In the genomic region with DNA sequence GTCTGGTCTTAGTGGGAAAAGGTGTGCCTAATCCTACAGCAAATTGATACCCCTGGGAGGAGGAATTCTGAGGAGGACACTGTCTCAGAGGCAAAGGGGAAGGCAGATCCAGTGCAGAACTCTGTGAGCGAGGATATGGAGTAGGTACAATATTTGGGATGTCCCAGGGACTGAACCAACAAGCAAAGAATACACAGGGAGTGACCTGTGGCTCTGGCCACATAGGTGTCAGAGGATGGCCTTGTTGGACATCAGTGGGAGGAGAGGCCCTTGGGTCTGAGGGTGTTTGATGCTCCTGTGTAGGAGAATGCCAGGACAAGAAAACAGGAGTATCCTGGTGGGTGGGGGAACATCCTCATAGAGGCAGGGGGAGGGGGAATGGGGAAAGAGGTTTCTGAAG, we compare ENCODE assay signal across 31 mouse cellular contexts.
"Had no signal": no experiment of that assay in that cellular context is flagged by ENCODE, and none has a peak within 500 bp of the region (broad histone marks: within the 10 kb centered on the region; RNA-seq: fewer than 3 reads in every experiment).

No protein-coding gene starts in this region.

- H3K36me3 ChIP-seq: limb, embryonic 10.5 days; limb, embryonic 12.5 days; limb, embryonic 13.5 days; limb, embryonic 15.5 days; liver, embryonic 12.5 days; liver, embryonic 13.5 days; liver, embryonic 15.5 days; lung, embryonic 15.5 days; midbrain, embryonic 12.5 days; midbrain, embryonic 13.5 days; midbrain, embryonic 15.5 days; neural tube, embryonic 12.5 days; neural tube, embryonic 13.5 days had no signal

- DNase-seq: left cerebral cortex, postnatal 4 days; liver; liver, embryonic 13.5 days; liver, postnatal 0 days; lung, adult 18-20 months; lung, adult 2 months; lung, embryonic 14.5 days; lung, postnatal 10 days; lung, postnatal 14 days; lung, postnatal 36 days; lung, postnatal 4 days; midbrain, embryonic 14.5 days had no signal

- ATAC-seq: liver, embryonic 12.5 days; liver, postnatal 0 days; lung, postnatal 0 days; midbrain, embryonic 13.5 days; midbrain, embryonic 15.5 days; midbrain, embryonic 16.5 days had no signal

- H3K9ac ChIP-seq: limb, embryonic 12.5 days; limb, embryonic 13.5 days; limb, embryonic 15.5 days; liver, embryonic 12.5 days; liver, embryonic 13.5 days; liver, embryonic 14.5 days; liver, embryonic 15.5 days; liver, postnatal 0 days; lung, embryonic 14.5 days; lung, embryonic 15.5 days; midbrain, embryonic 12.5 days; midbrain, embryonic 13.5 days; midbrain, embryonic 15.5 days; neural tube, embryonic 12.5 days; neural tube, embryonic 13.5 days had no signal

- H3K4me3 ChIP-seq: limb, embryonic 10.5 days; limb, embryonic 12.5 days; limb, embryonic 13.5 days; limb, embryonic 15.5 days; liver, embryonic 12.5 days; liver, embryonic 13.5 days; liver, embryonic 15.5 days; lung, embryonic 15.5 days; megakaryocyte, embryonic 14.5 days; midbrain, embryonic 12.5 days; midbrain, embryonic 13.5 days; midbrain, embryonic 15.5 days; myocyte; neural tube, embryonic 12.5 days; neural tube, embryonic 13.5 days had no signal

- H3K4me2 ChIP-seq: limb, embryonic 12.5 days; limb, embryonic 13.5 days; limb, embryonic 15.5 days; liver, embryonic 11.5 days; liver, embryonic 12.5 days; liver, embryonic 13.5 days; liver, embryonic 15.5 days; lung, embryonic 14.5 days; lung, embryonic 15.5 days; midbrain, embryonic 12.5 days; midbrain, embryonic 13.5 days; midbrain, embryonic 15.5 days; neural tube, embryonic 12.5 days; neural tube, embryonic 13.5 days had no signal

- H3K27ac ChIP-seq: limb, embryonic 10.5 days; limb, embryonic 12.5 days; limb, embryonic 13.5 days; limb, embryonic 15.5 days; liver, embryonic 12.5 days; liver, embryonic 13.5 days; liver, embryonic 14.5 days; liver, embryonic 15.5 days; lung, embryonic 15.5 days; macrophage; midbrain, embryonic 12.5 days; midbrain, embryonic 13.5 days; midbrain, embryonic 15.5 days; neural tube, embryonic 12.5 days; neural tube, embryonic 13.5 days had no signal

- H3K9me3 ChIP-seq: limb, embryonic 10.5 days; limb, embryonic 12.5 days; limb, embryonic 13.5 days; limb, embryonic 15.5 days; liver, embryonic 12.5 days; liver, embryonic 13.5 days; liver, embryonic 15.5 days; lung, embryonic 15.5 days; megakaryocyte, embryonic 14.5 days; midbrain, embryonic 12.5 days; midbrain, embryonic 13.5 days; midbrain, embryonic 15.5 days; neural tube, embryonic 12.5 days; neural tube, embryonic 13.5 days had no signal

- H3K4me1 ChIP-seq: limb, embryonic 10.5 days; limb, embryonic 12.5 days; limb, embryonic 13.5 days; limb, embryonic 15.5 days; liver, embryonic 12.5 days; liver, embryonic 13.5 days; liver, embryonic 15.5 days; lung, embryonic 15.5 days; megakaryocyte, embryonic 14.5 days; midbrain, embryonic 12.5 days; midbrain, embryonic 13.5 days; midbrain, embryonic 15.5 days; neural tube, embryonic 12.5 days had no signal

- H3K27me3 ChIP-seq: limb, embryonic 12.5 days; limb, embryonic 13.5 days; limb, embryonic 15.5 days; liver, embryonic 12.5 days; liver, embryonic 13.5 days; liver, embryonic 15.5 days; lung, embryonic 15.5 days; megakaryocyte, embryonic 14.5 days; midbrain, embryonic 12.5 days; midbrain, embryonic 13.5 days; midbrain, embryonic 15.5 days; neural tube, embryonic 12.5 days; neural tube, embryonic 13.5 days had no signal
